Mouse (Mus musculus) retina, postnatal 7 days (tissue): ENCODE measurements at regions not wholly inside any gene's neighbourhood (a gene's known extent, or its start where the extent isn't known, plus 50 kb on each side); places are given as distances from the start of the nearest gene placed in this dataset.
A peak's percentile ranks its signal among the peaks of the same experiment; 100 is the strongest.

Experiments
- DNase-seq: peaks from one replicate; pipeline ENCODE4 v3.0.0-alpha.2; 2012; ENCODE audit warnings: low read depth, low spot score

DNA sequence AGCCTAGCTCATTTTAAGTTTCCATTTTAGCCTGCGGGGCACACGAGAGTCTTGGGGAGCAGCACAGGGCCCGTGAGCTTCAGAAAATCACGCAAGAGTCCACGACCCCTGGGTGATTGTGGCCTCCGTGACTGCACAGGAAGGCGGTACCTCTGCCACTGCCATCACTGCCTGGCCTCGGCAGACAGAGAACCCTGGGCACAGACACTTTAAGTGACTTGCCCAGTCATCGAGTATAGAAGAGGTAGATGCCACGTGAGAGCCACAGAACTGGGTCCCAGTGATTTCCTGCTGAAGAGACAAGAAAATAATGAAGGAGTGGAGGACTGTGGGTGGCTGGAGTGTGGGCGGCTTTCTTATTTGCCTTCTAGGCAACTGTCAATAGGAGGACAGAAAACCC lies 90.4 kb upstream of the Pmepa1 start:
- no peak for DNase-seq

- no peak for DNase-seq
Observed at GRCm38 (mm10) chr2:173368899-173369298, 92.6 kb upstream of the Pmepa1 start.

DNA sequence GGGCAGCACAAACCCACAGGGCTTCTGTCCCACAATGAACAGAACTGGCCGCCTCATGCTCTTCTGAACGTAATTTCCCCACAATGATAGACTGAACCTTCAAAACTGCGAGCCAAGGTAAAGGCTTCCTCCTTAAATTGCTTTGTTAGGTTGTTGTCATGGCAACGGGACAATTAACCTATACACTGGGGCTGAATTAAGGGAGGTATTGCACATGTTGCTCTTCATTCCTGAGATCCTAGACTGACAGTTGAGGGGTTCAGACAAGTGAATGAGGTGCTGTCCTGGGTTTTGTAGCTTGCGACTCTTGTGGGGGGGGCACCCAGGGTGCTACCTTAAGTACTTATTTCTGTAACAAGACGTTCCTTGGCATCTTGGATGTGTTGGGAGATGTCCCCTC lies 100.6 kb upstream of the Pmepa1 start:
- no peak for DNase-seq

- DNase-seq: no peak
Observed at GRCm38 (mm10) chr2:173377497-173378257, 101.3 kb upstream of the Pmepa1 start.

GRCm38 (mm10) chr2:173379736-173380135 lies 103.4 kb upstream of the Pmepa1 start:
- DNase-seq: no peak

DNA sequence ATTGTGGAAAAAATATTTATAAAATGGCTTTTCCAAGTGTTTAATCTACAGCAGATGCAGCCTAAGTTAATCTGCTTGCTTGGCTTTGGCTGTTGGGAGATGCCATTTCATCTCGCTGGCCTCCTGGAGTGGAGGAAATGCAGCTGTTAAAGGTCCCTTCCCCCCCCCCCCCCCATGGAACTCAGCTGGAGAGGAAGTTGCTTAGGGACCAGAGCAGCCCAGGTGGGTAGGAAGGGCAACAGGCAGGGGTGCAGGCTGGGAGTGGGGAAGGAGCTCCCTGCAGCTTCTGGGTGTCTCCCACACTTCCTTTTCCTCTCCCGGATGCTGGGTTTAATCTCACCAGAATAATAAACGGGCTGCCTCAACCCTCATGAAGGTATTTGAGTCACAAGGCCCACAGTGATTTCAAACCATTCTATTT lies 104.0 kb upstream of the Pmepa1 start:
- no peak for DNase-seq

GRCm38 (mm10) chr2:173382176-173382813 lies 106.0 kb upstream of the Pmepa1 start:
- no peak for DNase-seq

DNA sequence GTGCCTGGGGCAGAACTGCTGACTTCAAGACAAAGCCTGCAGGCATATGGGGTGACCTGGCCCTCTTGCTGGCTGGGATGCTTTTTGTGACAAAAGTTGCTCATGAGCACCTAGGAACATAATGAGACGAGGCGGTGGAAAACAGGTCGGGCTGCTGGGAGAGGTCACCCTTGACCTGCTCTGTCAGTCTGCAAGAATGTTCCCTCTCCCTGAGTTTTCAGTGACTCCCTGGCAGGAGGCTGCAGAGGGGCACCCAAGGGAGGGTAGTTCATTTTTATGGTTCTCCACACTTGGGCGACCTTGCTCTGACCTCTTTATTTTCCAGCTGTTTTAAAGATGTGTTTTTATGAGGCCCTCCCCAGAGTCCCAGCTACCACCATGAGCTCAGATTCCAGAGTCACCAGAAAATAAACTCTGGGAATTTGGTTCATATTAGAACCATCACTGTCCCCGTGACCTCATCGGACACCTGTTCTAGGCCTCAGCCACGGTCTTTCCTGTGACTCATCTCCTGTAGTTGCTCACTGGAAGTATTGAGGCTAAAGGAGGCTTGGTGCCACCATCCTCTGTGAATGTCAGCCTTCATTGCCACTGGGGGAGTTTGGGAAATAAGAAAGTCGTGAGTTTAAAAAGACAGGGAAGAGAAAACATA lies 108.7 kb upstream of the Pmepa1 start:
- DNase-seq: no peak

- no peak for DNase-seq
Observed at GRCm38 (mm10) chr2:173385722-173386141, 109.4 kb upstream of the Pmepa1 start.

- DNase-seq: no peak
Observed at GRCm38 (mm10) chr2:173388140-173388539, 111.8 kb upstream of the Pmepa1 start.

GRCm38 (mm10) chr2:173392557-173393323 lies 116.4 kb upstream of the Pmepa1 start:
- no peak for DNase-seq

DNA sequence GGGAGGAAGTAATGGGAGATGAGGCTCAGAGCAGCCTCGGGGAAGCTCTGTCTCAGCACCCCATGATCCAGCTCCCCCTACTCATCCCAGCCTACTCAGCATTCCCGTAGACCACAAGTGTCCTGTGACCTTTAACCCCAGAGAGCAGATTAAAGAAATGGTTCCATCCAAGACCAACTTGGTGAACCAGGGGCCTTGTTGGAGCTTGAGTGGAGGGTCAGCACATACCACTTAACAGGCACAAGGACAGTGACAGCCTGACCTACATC lies 116.9 kb upstream of the Pmepa1 start:
- DNase-seq: no peak

DNA sequence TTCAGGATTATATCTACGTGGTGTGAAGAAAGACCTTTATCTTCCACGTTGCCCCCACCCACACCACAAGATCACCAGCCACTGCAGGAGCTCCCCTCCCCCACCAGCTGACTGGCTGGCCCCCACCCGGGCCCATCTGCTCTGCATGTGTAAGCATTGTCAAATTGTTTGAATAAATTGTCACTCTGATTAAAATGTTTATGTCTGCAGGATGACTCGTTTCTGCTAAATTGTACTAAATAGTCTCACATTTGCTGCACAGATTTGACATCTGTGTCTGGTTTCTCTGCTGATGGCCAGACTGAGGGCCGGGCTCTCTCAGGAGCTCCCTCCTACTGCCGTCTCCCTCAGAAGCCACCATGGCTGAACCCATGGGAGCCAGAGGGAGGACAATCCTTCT lies 119.2 kb upstream of the Pmepa1 start:
- DNase-seq: no peak

GRCm38 (mm10) chr2:173397846-173398331 lies 121.6 kb upstream of the Pmepa1 start:
- no peak for DNase-seq

DNA sequence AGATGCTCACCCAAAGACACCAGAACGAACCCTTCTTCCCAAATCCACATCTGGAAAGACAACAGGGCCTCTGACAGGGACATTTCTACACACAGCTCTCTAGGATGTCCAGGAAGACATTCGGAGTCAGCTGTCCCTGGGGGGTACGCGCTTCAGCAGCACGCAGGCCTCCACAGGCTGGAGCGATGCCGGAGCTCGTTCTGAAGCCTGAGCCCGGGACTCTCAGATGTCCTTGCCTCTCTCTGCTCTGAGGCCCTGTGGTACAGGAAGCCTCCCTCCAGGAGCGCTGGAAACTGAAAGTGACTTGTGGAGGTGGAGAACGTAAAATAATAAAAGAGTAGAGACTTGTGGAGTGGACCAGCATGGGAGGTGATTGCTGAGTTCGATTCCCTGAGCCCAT lies 116.8 kb upstream of the 1700021F07Rik start:
- DNase-seq: no peak

GRCm38 (mm10) chr2:173406344-173407094 lies 115.9 kb upstream of the 1700021F07Rik start:
- DNase-seq: no peak

GRCm38 (mm10) chr2:173407133-173407532 lies 115.3 kb upstream of the 1700021F07Rik start:
- no peak for DNase-seq

DNA sequence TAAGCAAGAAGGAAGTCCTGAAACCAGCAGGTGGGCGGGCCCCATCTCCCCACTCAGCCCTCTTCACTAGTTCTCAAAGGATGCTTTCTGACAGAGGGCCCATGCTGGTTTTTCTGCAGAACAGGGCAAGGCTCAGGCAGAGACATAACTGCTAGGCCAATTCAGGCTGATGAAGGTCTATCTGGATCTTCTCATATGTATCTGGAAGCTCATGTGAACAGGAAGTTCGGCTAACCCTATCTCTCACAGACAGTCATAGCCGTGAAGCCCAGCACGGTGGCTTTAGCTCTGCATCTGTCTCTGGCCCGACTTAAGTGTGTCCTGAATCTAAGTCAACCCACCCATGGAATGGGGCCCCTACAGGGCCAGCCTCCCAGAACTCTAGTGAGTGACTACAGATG lies 113.7 kb upstream of the 1700021F07Rik start:
- DNase-seq: no peak

GRCm38 (mm10) chr2:173409433-173409832 lies 113.0 kb upstream of the 1700021F07Rik start:
- peak; percentile 45 for DNase-seq

GRCm38 (mm10) chr2:173413906-173414656 lies 108.3 kb upstream of the 1700021F07Rik start:
- DNase-seq: peak; percentile 56

GRCm38 (mm10) chr2:173415429-173415828 lies 107.0 kb upstream of the 1700021F07Rik start:
- DNase-seq: no peak
